Mouse (Mus musculus) embryonic facial prominence, embryonic 11.5 days (tissue): ENCODE measurements at regions not wholly inside any gene's neighbourhood (a gene's known extent, or its start where the extent isn't known, plus 50 kb on each side); places are given as distances from the start of the nearest gene placed in this dataset.
A peak's percentile ranks its signal among the peaks of the same experiment; 100 is the strongest.

Experiments
- ATAC-seq: fragments of 200-750 bp; cut with Nextera tagmentation; replicated peaks from 2 replicates; pipeline ENCODE4 v1.8.0; 2017; ENCODE audit warnings: low read depth; ENCODE audit not compliant: insufficient number of reproducible peaks, low FRiP score, low TSS enrichment
- DNase-seq: peaks from one replicate; pipeline ENCODE4 v3.0.0-alpha.2; 2015; ENCODE audit warnings: low spot score
- H3K27ac ChIP-seq: fragments of 300-500 bp; sonication (generic); replicated peaks from 2 replicates; pipeline ENCODE4 v1.5.1; 2014; ENCODE audit warnings: mild to moderate bottlenecking, low read depth, low read length, control low read depth
- H3K27me3 ChIP-seq: fragments of 300-500 bp; sonication (generic); 2 replicates; pipeline ENCODE4 v1.6.1; 2014; ENCODE audit warnings: mild to moderate bottlenecking, low read length, moderate library complexity, mixed read lengths; ENCODE audit not compliant: control insufficient read depth, insufficient read depth
- H3K36me3 ChIP-seq: fragments of 300-500 bp; sonication (generic); replicated peaks from 2 replicates; pipeline ENCODE4 v1.6.1; 2014; ENCODE audit warnings: low read depth, mild to moderate bottlenecking, low read length, moderate library complexity, mixed read lengths; ENCODE audit not compliant: control insufficient read depth, insufficient read depth
- H3K4me1 ChIP-seq: fragments of 300-500 bp; sonication (generic); 2 replicates; pipeline ENCODE4 v1.6.1; 2014; ENCODE audit warnings: low read length, mixed read lengths; ENCODE audit not compliant: control insufficient read depth, insufficient read depth
- H3K4me2 ChIP-seq: fragments of 300-500 bp; sonication (generic); 2 replicates; pipeline ENCODE4 v1.6.1; 2014; ENCODE audit warnings: low read depth, mild to moderate bottlenecking, control low read depth, low read length, moderate library complexity
- H3K4me3 ChIP-seq: fragments of 300-500 bp; sonication (generic); 2 replicates; pipeline ENCODE4 v1.5.1; 2014; ENCODE audit warnings: low read depth, low read length, control low read depth
- H3K9ac ChIP-seq: fragments of 300-500 bp; sonication (generic); replicated peaks from 2 replicates; pipeline ENCODE4 v1.6.1; 2014; ENCODE audit warnings: mild to moderate bottlenecking, control low read depth, low read length
- H3K9me3 ChIP-seq: fragments of 300-500 bp; sonication (generic); replicated peaks from 2 replicates; pipeline ENCODE4 v1.6.1; 2016; ENCODE audit warnings: mild to moderate bottlenecking, low read length, inconsistent platforms, mixed read lengths; ENCODE audit not compliant: control insufficient read depth
- WGBS: fragments of 180-500 bp; shearing (Covaris S2); extraction: QIAGEN DNeasy Blood & Tissue Kit; methylation state at CpG from one replicate; pipeline ENCODE4 v1.1.7; 2014; 5-methylcytosine and 5-hydroxymethylcytosine counted together

DNA sequence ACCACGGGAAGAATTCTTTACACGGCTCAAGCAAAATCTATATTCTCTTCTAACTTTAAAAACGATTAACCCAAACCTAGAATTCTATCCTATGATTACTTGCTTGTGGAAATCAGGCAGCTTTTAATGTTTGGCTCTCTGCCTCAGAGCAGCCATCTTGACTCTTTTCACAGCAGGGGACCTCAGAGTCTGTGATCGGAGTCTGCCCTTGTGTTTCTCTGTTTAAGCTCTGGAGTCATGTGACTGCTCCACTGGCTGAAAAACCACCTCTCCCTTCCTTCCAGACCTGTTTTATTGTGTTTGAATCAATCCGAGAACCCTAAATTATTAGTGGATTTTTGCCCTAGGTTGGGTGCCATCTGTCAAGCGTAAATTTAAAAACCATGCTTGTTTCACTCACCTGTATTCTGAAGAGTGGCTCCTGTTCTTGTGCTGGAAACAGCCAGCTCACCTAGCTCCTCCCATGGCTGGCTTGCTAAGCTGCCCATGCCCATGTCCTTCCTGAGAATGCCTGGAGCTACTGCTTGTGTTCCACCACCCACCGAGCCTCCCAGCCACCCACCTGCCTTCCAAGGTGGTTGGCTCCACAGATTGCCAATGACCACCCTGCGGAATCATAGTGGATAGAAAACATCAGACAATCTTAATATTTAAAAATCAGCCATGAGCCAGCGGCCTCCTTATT lies 62.6 kb downstream of the Perp start:
- Histone ChIP-seq H3K9ac (no peak overlapping the region), H3K27ac (no peak overlapping the region), H3K36me3 (no peaks in the 10 kb centered on the region), H3K4me1 (no peaks in the 10 kb centered on the region), H3K27me3 (no peaks in the 10 kb centered on the region), H3K9me3 (no peaks in the 10 kb centered on the region), H3K4me3 (no peak overlapping the region), H3K4me2 (no peak overlapping the region)
- ATAC-seq (no peak), DNase-seq (no peak)
- WGBS, result 83% methylated on average over 9 of the region's 9 CpGs

GRCm38 (mm10) chr10:18909307-18909706 lies 64.5 kb downstream of the Perp start:
- ATAC-seq (no peak), DNase-seq (no peak)
- no peak overlapping the region for H3K4me3 ChIP-seq
- H3K9ac ChIP-seq, result no peak overlapping the region
- H3K27ac ChIP-seq, result no peak overlapping the region
- 74% methylated on average over 3 of the region's 3 CpGs for WGBS
- no peaks in the 10 kb centered on the region for H3K27me3 ChIP-seq
- H3K36me3 ChIP-seq, result no peaks in the 10 kb centered on the region
- H3K4me1 ChIP-seq, result no peaks in the 10 kb centered on the region
- H3K9me3 ChIP-seq, result no peaks in the 10 kb centered on the region
- no peak overlapping the region for H3K4me2 ChIP-seq

DNA sequence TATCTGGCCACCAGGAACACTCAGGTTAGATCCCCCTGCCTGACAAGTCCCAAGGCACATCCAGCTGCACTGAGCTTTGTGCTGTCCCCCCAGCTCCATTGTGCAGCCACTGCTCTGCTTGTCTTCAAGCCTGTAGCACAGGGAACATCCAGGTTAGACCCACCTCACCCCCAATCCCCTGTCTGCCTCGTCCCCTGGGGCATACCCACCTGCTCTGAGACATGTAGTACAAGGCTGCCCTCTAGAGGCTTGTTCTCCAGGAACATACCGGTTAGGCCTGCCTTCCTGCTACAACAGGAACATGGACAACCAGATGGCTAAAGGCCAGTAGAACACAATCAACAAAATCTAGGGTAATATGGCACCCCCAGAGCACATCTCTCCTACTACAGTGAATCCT lies 66.1 kb downstream of the Perp start:
- Histone ChIP-seq H3K9ac (no peak overlapping the region), H3K4me3 (no peak overlapping the region), H3K27me3 (no peaks in the 10 kb centered on the region), H3K27ac (no peak overlapping the region), H3K36me3 (no peaks in the 10 kb centered on the region), H3K4me1 (no peaks in the 10 kb centered on the region), H3K4me2 (no peak overlapping the region), H3K9me3 (no peaks in the 10 kb centered on the region)
- no peak for ATAC-seq
- 7% methylated on average over 2 of the region's 2 CpGs for WGBS
- peak; percentile 65 for DNase-seq

- no peak for ATAC-seq
- no peak overlapping the region for H3K9ac ChIP-seq
- H3K36me3 ChIP-seq, result no peaks in the 10 kb centered on the region
- H3K9me3 ChIP-seq, result no peaks in the 10 kb centered on the region
- H3K27ac ChIP-seq, result no peak overlapping the region
- DNase-seq, result peak; percentile 75
- H3K27me3 ChIP-seq, result no peaks in the 10 kb centered on the region
- H3K4me1 ChIP-seq, result no peaks in the 10 kb centered on the region
- no peak overlapping the region for H3K4me3 ChIP-seq
- 73% methylated on average over 6 of the region's 6 CpGs for WGBS
- H3K4me2 ChIP-seq, result no peak overlapping the region
Observed at GRCm38 (mm10) chr10:18917120-18917616, 72.3 kb downstream of the Perp start.

DNA sequence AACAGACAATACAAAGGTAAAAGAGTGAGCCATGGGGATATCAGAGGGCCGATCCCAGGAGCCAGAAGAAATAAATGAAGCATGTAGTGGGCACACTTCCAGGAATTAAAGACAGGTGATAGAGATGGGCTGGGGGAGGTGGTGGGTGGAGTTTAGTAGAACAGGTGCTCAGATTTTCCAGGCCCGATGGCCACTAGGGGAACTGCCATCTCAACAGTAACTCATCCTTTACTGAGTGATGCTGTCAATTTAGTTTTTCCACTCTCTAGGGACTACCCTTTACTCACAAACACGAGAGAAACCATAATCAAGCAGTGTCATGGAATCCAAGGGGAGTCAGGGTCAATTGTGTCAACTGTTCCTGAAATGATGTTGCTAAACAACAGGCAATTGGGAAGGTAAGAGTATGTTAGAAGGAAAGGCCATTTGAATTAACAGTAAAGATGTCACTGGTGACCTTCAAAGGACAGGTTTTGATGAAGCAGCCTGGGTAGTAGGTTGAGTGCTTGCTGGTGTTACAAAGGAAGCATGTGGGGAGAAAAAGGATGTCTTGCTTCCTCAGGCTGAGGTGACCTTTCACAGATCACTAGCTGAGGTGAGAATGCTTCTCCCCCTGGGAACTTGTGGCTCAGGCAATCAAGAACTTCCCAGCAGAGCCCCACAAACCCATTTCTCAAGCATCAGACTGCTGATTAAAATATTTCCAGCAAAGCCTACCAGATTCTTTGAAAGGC lies 78.4 kb downstream of the Perp start:
- H3K27me3 ChIP-seq, result no peaks in the 10 kb centered on the region
- no peak overlapping the region for H3K4me2 ChIP-seq
- no peaks in the 10 kb centered on the region for H3K4me1 ChIP-seq
- H3K9ac ChIP-seq, result no peak overlapping the region
- ATAC-seq, result no peak
- H3K9me3 ChIP-seq, result no peaks in the 10 kb centered on the region
- no peak overlapping the region for H3K4me3 ChIP-seq
- no peak for DNase-seq
- 61% methylated on average over 3 of the region's 3 CpGs for whole genome bisulfite sequencing
- no peaks in the 10 kb centered on the region for H3K36me3 ChIP-seq
- H3K27ac ChIP-seq, result no peak overlapping the region

DNA sequence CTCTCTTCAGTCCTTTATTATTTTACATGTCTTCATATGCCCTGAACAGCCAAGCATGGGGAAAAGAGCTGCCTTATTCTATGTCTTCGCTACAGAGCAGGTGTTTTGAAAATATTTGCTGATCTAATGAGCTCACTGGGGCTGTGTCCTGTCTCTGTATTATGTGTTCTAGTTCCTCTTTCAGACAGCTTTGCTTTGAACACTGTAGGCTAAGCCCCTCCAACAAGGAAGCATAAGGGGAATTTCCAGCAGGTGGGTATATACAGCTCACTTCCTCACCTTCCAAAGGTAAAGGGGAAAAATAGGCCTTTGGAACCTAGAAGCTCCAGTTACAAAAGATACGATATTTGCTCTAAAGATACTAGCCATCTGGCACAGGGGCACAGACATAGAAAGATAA lies 83.0 kb downstream of the Perp start:
- H3K4me2 ChIP-seq, result no peak overlapping the region
- no peak overlapping the region for H3K27ac ChIP-seq
- no peaks in the 10 kb centered on the region for H3K4me1 ChIP-seq
- DNase-seq, result no peak
- no peaks in the 10 kb centered on the region for H3K36me3 ChIP-seq
- no peak for ATAC-seq
- H3K27me3 ChIP-seq, result no peaks in the 10 kb centered on the region
- no peak overlapping the region for H3K9ac ChIP-seq
- 88% methylated on average over 2 of the region's 2 CpGs for WGBS
- H3K4me3 ChIP-seq, result no peak overlapping the region
- no peaks in the 10 kb centered on the region for H3K9me3 ChIP-seq

- 52% methylated on average over 2 of the region's 2 CpGs for whole genome bisulfite sequencing
- Histone ChIP-seq H3K36me3 (no peaks in the 10 kb centered on the region), H3K27ac (no peak overlapping the region), H3K4me2 (no peak overlapping the region), H3K9me3 (no peaks in the 10 kb centered on the region), H3K9ac (no peak overlapping the region), H3K4me1 (no peaks in the 10 kb centered on the region), H3K27me3 (no peaks in the 10 kb centered on the region), H3K4me3 (no peak overlapping the region)
- DNase-seq, result no peak
- no peak for ATAC-seq
Observed at GRCm38 (mm10) chr10:18931344-18931743, 84.1 kb downstream of the Tnfaip3 start.

DNA sequence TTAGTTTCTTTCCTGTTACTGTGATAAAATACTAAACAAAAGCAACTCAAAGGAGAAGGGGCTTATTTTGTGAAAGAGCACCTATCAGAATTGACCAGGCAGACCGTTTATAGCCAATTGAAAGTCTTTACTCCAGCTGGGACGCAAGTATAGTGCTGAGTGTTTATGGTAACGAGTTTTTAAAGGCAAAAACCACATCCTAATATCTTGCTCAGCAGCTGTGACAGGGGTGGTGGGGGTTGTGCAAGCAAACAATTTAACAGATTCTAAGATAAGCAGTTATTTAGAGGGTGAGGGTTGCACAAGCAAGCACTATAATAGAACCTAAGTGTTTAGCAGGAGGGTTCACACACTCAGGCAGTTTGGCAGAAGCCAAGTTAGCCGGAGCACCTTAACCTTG lies 74.0 kb downstream of the Tnfaip3 start:
- Histone ChIP-seq H3K9ac (no peak overlapping the region), H3K9me3 (no peaks in the 10 kb centered on the region), H3K36me3 (no peaks in the 10 kb centered on the region), H3K27me3 (no peaks in the 10 kb centered on the region), H3K4me1 (no peaks in the 10 kb centered on the region), H3K4me3 (no peak overlapping the region), H3K27ac (no peak overlapping the region), H3K4me2 (no peak overlapping the region)
- ATAC-seq, result no peak
- DNase-seq, result no peak
- 77% methylated on average over 4 of the region's 4 CpGs for WGBS
